Mouse (Mus musculus) lung, embryonic 14.5 days (tissue): ENCODE data around the gene Ncam1. TPM values are rescaled to one million over a fixed set of nuclear protein-coding genes. Genes with fewer than 3 reads are reported as not detected.
A peak's percentile ranks its signal among the peaks of the same experiment; 100 is the strongest.

ENCODE experiments used
- ATAC-seq: fragments of 200-750 bp; cut with Nextera tagmentation; 2 replicates; pipeline ENCODE4 v1.8.0; 2017; ENCODE audit warnings: mild to moderate bottlenecking, moderate TSS enrichment, moderate library complexity; ENCODE audit not compliant: insufficient read depth
- DNase-seq: peaks from one replicate; pipeline ENCODE4 v3.0.0-alpha.2; 2015
- H3K27ac ChIP-seq: fragments of 300-500 bp; sonication (generic); 2 replicates; pipeline ENCODE4 v1.5.1; 2014; ENCODE audit warnings: low read depth, mild to moderate bottlenecking, moderate library complexity
- H3K27me3 ChIP-seq: fragments of 300-500 bp; sonication (generic); 2 replicates; pipeline ENCODE4 v1.6.1; 2014; ENCODE audit warnings: low read length, control low read depth; ENCODE audit not compliant: insufficient read depth
- H3K36me3 ChIP-seq: fragments of 300-500 bp; sonication (generic); 2 replicates; pipeline ENCODE4 v1.6.1; 2014; ENCODE audit warnings: control low read depth; ENCODE audit not compliant: insufficient read depth
- H3K4me1 ChIP-seq: fragments of 300-500 bp; sonication (generic); 2 replicates; pipeline ENCODE4 v1.6.1; 2014; ENCODE audit warnings: antibody characterized with exemption, control low read depth; ENCODE audit not compliant: insufficient read depth
- H3K4me2 ChIP-seq: fragments of 300-500 bp; sonication (generic); 2 replicates; pipeline ENCODE4 v1.6.1; 2014; ENCODE audit warnings: mild to moderate bottlenecking
- H3K4me3 ChIP-seq: fragments of 300-500 bp; sonication (generic); 2 replicates; pipeline ENCODE4 v1.5.1; 2014; ENCODE audit warnings: low read depth, low read length
- H3K9ac ChIP-seq: fragments of 300-500 bp; sonication (generic); 2 replicates; pipeline ENCODE4 v1.6.1; 2014
- H3K9me3 ChIP-seq: fragments of 300-500 bp; sonication (generic); 2 replicates; pipeline ENCODE4 v1.6.1; 2016; ENCODE audit warnings: low read depth, low read length, control low read depth
- CTCF ChIP-seq: IDR thresholded peaks from 2 replicates; pipeline ENCODE4 v1.5.1; 2016; ENCODE audit warnings: antibody characterized with exemption, low read depth
- WGBS: fragments of 180-500 bp; shearing (Covaris S2); extraction: QIAGEN DNeasy Blood & Tissue Kit; methylation state at CpG from one replicate; pipeline ENCODE4 v1.1.7; 2014; 5-methylcytosine and 5-hydroxymethylcytosine counted together
- polyA plus RNA-seq: library from polyadenylated mRNA; unstranded; fragments of >200 nt; fragmentation: Nextera tagmentation; extraction: Ambion mirVana; gene quantifications from 2 replicates; pipeline ENCODE4 v1.2.1, GENCODE M21; 2014

Gene Ncam1
- polyA plus RNA-seq, 1 experiment from 2014 or later: 19.6 TPM

DNA sequence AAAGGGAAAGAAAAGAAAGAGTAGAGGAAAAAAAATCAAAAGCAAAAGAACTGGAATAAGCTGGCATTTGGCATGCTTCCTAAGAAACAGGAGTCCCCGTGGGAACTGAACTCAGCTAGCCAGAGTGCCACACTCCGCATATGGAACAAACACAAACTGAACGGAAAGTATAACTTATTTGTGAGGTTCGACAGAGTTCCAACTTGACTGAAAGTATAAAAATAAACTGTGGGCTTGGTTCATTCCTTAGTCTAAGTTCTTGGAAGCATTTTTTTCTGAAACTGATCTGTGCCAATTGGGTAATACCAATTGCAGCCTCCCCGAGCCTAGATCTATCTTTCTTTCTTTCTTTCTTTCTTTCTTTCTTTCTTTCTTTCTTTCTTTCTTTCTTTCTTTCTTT, 294.1 kb downstream of the Ncam1 start:
- Histone ChIP-seq H3K4me3 (no peak overlapping the region), H3K4me2 (no peak overlapping the region), H3K9ac (no peak overlapping the region), H3K27me3 (no peaks in the 10 kb centered on the region), H3K27ac (no peak overlapping the region), H3K4me1 (no peaks in the 10 kb centered on the region), H3K36me3 (no peaks in the 10 kb centered on the region), H3K9me3 (no peaks in the 10 kb centered on the region)
- WGBS: 66% methylated on average over 5 of the region's 5 CpGs
- no peak for ATAC-seq
- TF ChIP-seq CTCF: no peak
- peak; percentile 4 for DNase-seq

GRCm38 (mm10) chr9:49502245-49502644, 296.5 kb downstream of the Ncam1 start:
- H3K4me1 ChIP-seq: no peaks in the 10 kb centered on the region
- H3K27me3 ChIP-seq: no peaks in the 10 kb centered on the region
- no peaks in the 10 kb centered on the region for H3K9me3 ChIP-seq
- DNase-seq: no peak
- H3K36me3 ChIP-seq: no peaks in the 10 kb centered on the region
- no peak for ATAC-seq
- TF ChIP-seq CTCF: no peak
- no peak overlapping the region for H3K4me3 ChIP-seq
- 90% methylated on average over 4 of the region's 4 CpGs for WGBS
- no peak overlapping the region for H3K4me2 ChIP-seq
- H3K9ac ChIP-seq: no peak overlapping the region
- no peak overlapping the region for H3K27ac ChIP-seq

DNA sequence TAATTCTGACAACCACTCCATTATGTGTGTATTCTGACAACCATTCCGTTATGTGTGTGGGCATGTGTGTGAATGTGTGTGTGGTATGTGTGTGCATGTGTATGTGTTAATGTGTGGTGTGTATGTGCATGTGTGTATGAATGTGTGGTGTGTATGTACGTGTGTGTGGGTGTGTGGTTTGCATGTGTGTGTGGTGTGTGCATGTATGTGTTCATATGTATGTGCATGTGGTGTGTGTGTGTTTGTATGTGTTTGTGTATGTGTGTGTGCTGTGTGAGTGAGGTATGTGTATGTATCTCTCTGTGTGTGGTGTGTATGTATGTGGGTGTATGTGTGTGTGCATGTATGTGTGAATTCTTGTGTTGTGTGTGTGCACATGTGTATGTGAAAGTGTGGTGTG, 298.8 kb downstream of the Ncam1 start:
- no peaks in the 10 kb centered on the region for H3K9me3 ChIP-seq
- ATAC-seq (no peak), DNase-seq (no peak)
- 77% methylated on average over 2 of the region's 2 CpGs for WGBS
- no peak overlapping the region for H3K4me3 ChIP-seq
- no peaks in the 10 kb centered on the region for H3K4me1 ChIP-seq
- no peak overlapping the region for H3K27ac ChIP-seq
- H3K4me2 ChIP-seq: no peak overlapping the region
- no peaks in the 10 kb centered on the region for H3K36me3 ChIP-seq
- TF ChIP-seq CTCF: no peak
- no peak overlapping the region for H3K9ac ChIP-seq
- H3K27me3 ChIP-seq: no peaks in the 10 kb centered on the region

- WGBS: 2% methylated on average over 4 of the region's 4 CpGs
- H3K27ac ChIP-seq: no peak overlapping the region
- ATAC-seq: peak; percentile 78
Measured at GRCm38 (mm10) chr9:49493979-49494649, 304.6 kb downstream of the Ncam1 start.

GRCm38 (mm10) chr9:49490609-49491008, 308.1 kb downstream of the Ncam1 start:
- Histone ChIP-seq H3K4me1 (no peaks in the 10 kb centered on the region), H3K4me2 (no peak overlapping the region), H3K9ac (no peak overlapping the region), H3K36me3 (no peaks in the 10 kb centered on the region), H3K27me3 (no peaks in the 10 kb centered on the region), H3K4me3 (no peak overlapping the region), H3K9me3 (no peaks in the 10 kb centered on the region), H3K27ac (no peak overlapping the region)
- ATAC-seq (no peak), DNase-seq (no peak)
- WGBS: 78% methylated on average over 4 of the region's 4 CpGs
- no peak for TF ChIP-seq CTCF

More at GRCm38 (mm10) chr9:49493979-49494649, 304.6 kb downstream of the Ncam1 start:
- no peaks in the 10 kb centered on the region for H3K36me3 ChIP-seq
- H3K4me2 ChIP-seq: no peak overlapping the region
- H3K9me3 ChIP-seq: no peaks in the 10 kb centered on the region
- no peak overlapping the region for H3K9ac ChIP-seq
- H3K4me1 ChIP-seq: no peaks in the 10 kb centered on the region
- peak; percentile 93 for TF ChIP-seq CTCF
- DNase-seq: peak; percentile 91
- H3K27me3 ChIP-seq: no peaks in the 10 kb centered on the region
- H3K4me3 ChIP-seq: no peak overlapping the region

DNA sequence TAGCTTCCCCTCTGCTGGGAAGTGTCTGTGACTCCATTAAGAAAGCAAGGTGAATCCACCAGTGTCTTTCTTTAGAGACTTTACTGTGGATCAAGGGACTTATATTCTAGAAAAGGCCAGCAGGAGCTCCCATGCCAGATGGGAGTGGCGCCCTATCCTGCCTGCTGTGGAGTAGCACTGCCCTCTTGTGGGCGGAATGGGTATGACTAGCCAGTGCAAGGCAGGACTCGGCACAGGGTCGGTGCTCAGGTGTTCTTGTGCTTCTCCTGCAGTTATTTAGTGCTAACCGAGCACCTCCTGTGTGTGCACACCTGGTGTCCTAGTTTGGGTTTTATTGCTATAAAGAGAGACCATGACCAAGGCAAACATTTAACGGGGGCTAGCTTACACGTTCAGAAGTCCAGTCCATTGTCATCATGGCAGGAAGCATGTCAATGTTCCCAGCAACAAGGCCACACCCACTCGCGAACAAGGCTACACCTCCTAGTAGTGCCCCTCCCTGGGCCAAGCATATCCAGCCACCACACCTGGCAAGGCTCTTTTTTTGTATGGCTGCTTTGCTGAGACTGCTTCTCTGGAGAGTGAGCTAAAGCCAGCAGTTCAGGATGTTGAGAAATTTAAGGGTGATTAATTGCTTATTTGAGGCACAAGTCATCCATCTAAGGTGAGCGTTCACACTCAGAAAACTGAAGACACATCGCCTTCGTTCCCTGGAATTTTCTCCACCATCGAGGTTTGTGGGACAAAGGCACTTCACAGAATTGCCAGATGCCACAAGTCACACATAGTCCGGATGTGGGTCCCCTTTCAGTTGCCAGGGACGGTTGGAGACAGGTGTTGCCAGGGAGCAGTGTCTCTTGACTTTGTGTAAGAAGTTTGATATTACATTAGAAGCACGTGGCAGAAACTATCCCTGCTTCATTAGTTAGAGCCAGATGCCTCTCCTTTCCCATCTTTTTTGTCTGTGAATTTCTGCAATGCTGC, 309.5 kb downstream of the Ncam1 start:
- H3K4me2 ChIP-seq: peak overlapping the region; percentile 44; the same call in 1 of the 2 replicates
- DNase-seq (peak; percentile 89), ATAC-seq (peak; percentile 36; the same call in 1 of the 2 replicates)
- H3K9me3 ChIP-seq: no peaks in the 10 kb centered on the region
- H3K27ac ChIP-seq: no peak overlapping the region
- TF ChIP-seq CTCF: peak; percentile 100
- no peaks in the 10 kb centered on the region for H3K4me1 ChIP-seq
- H3K9ac ChIP-seq: no peak overlapping the region
- no peak overlapping the region for H3K4me3 ChIP-seq
- 24% methylated on average over 16 of the region's 16 CpGs for WGBS
- H3K27me3 ChIP-seq: no peaks in the 10 kb centered on the region
- H3K36me3 ChIP-seq: no peaks in the 10 kb centered on the region

DNA sequence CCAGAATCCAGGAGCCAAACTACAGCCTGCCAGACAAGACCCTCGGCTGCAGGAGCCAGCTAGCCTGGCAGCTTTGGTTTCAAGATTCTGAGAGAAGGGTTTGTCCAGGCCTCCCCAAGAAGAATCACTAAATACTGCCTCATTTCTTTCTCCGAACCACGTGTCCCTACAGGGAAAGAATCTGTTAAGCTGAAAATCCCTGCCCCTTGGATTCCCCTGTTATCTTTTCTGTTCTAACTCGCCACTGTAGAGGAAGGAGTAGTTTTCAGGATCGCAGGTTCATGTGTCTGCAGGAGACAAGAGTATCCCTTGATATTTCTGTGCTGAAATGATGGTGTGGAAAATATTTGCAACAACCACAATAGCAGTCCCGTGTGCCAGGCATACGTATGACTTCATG, 310.5 kb downstream of the Ncam1 start:
- Histone ChIP-seq H3K4me1 (no peaks in the 10 kb centered on the region), H3K9me3 (no peaks in the 10 kb centered on the region), H3K27me3 (no peaks in the 10 kb centered on the region), H3K27ac (no peak overlapping the region), H3K36me3 (no peaks in the 10 kb centered on the region), H3K4me2 (no peak overlapping the region), H3K4me3 (no peak overlapping the region), H3K9ac (no peak overlapping the region)
- DNase-seq: no peak
- ATAC-seq: no peak
- WGBS: 64% methylated on average over 7 of the region's 7 CpGs
- no peak for TF ChIP-seq CTCF
